Mouse (Mus musculus) stomach, embryonic 15.5 days (tissue): ENCODE results near the gene Vwa8. TPM values are rescaled to one million over a fixed set of nuclear protein-coding genes. Genes with fewer than 3 reads are reported as not detected.
"Not testable (repeated sequence)": the region's sequence is repeated elsewhere in the genome, so short reads cannot be mapped to it uniquely, and the experiment has no call there.

ENCODE experiments used
- ATAC-seq: fragments of 200-750 bp; cut with Nextera tagmentation; 2 replicates; pipeline ENCODE4 v1.8.0; 2017; ENCODE audit warnings: low read depth, moderate number of reproducible peaks, moderate TSS enrichment; ENCODE audit not compliant: insufficient read depth, low FRiP score
- H3K27ac ChIP-seq: fragments of 300-500 bp; sonication (generic); 2 replicates; pipeline ENCODE4 v1.5.1; 2015; ENCODE audit warnings: mild to moderate bottlenecking, inconsistent platforms
- H3K27me3 ChIP-seq: fragments of 300-500 bp; sonication (generic); replicated peaks from 2 replicates; pipeline ENCODE4 v1.6.1; 2015; ENCODE audit warnings: inconsistent platforms
- H3K36me3 ChIP-seq: fragments of 300-500 bp; sonication (generic); 2 replicates; pipeline ENCODE4 v1.6.1; 2015; ENCODE audit warnings: inconsistent platforms
- H3K4me1 ChIP-seq: fragments of 300-500 bp; sonication (generic); 2 replicates; pipeline ENCODE4 v1.6.1; 2015; ENCODE audit warnings: inconsistent platforms
- H3K4me2 ChIP-seq: fragments of 300-500 bp; sonication (generic); 2 replicates; pipeline ENCODE4 v1.6.1; 2015; ENCODE audit warnings: mild to moderate bottlenecking, inconsistent platforms
- H3K4me3 ChIP-seq: fragments of 300-500 bp; sonication (generic); replicated peaks from 2 replicates; pipeline ENCODE4 v1.5.1; 2015; ENCODE audit warnings: inconsistent platforms
- H3K9ac ChIP-seq: fragments of 300-500 bp; sonication (generic); 2 replicates; pipeline ENCODE4 v1.6.1; 2015; ENCODE audit warnings: inconsistent platforms
- H3K9me3 ChIP-seq: fragments of 300-500 bp; sonication (generic); 2 replicates; pipeline ENCODE4 v1.6.1; 2016; ENCODE audit warnings: inconsistent platforms
- WGBS: fragments of 180-500 bp; shearing (Covaris S2); methylation state at CpG from one replicate; pipeline ENCODE4 v1.1.7; 2015; 5-methylcytosine and 5-hydroxymethylcytosine counted together
- polyA plus RNA-seq: library from polyadenylated mRNA; unstranded; fragments of >200 nt; fragmentation: Nextera tagmentation; extraction: Ambion mirVana; gene quantifications from 2 replicates; pipeline ENCODE4 v1.2.1, GENCODE M21; 2015

Gene Vwa8
- polyA plus RNA-seq, 1 experiment from 2014 or later: 11.0 TPM

DNA sequence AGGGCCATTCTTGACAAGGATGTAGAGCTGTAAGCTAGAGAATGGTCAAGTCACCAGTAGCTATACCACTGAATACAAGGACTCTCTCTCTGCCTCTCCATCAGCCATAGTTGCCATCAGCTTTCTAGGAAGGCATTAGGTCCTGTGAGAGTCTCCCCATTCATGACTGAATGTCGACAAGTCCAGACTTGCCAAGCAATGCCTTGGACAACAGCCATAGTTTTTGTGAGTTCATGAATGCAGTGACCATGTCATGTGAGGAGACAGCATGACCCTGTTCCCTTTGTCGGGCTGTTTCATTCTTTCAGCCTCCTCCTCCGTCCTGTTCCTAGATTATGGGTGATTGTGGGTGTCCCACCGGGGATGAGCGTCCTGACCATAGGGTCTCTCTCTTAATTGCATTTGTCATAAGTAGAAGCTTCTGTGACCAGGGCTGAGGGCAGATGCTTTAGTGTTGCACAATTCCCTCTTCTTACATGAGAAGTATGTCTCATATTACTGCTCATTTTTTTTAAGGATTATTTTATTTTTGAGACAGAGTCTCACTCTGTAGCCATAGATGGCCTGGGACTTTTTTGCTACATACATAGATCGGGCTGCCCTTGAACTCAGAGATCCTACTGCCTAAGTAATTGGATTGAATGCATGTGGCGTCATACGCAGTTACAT is 37.8 kb downstream of the Vwa8 start:
- Histone ChIP-seq H3K9me3 (no peaks in the 10 kb centered on the region), H3K27me3 (no peaks in the 10 kb centered on the region), H3K36me3 (no peaks in the 10 kb centered on the region), H3K9ac (no peak overlapping the region), H3K27ac (no peak overlapping the region), H3K4me2 (no peak overlapping the region), H3K4me3 (no peak overlapping the region), H3K4me1 (no peaks in the 10 kb centered on the region)
- no peak for ATAC-seq
- WGBS: 89% methylated on average over 8 of the region's 8 CpGs

DNA sequence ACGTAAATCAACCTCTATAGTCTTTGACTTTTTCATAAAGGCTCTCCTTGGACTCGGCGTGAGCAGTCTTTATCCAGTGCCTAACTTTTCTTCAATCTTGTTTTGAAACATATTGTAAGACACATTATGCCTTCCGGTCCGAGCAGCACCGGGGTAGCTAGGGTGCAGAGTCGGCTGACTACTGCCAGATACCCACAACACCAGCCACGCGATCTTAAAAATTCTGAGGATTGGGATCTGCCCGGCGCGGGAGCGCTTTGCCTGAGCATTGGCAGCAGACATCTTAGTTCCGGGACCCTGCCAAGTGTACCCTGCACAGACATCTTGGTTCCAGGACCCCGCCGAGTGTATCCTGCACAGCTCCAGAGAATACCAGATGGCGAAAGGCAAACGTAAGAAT is 38.6 kb downstream of the Vwa8 start:
- not testable (repeated sequence) for H3K4me1 ChIP-seq, H3K4me3 ChIP-seq, H3K27ac ChIP-seq, H3K36me3 ChIP-seq, H3K9ac ChIP-seq, H3K9me3 ChIP-seq, H3K4me2 ChIP-seq, ATAC-seq, H3K27me3 ChIP-seq
- WGBS: 96% methylated on average over 18 of the region's 18 CpGs

DNA sequence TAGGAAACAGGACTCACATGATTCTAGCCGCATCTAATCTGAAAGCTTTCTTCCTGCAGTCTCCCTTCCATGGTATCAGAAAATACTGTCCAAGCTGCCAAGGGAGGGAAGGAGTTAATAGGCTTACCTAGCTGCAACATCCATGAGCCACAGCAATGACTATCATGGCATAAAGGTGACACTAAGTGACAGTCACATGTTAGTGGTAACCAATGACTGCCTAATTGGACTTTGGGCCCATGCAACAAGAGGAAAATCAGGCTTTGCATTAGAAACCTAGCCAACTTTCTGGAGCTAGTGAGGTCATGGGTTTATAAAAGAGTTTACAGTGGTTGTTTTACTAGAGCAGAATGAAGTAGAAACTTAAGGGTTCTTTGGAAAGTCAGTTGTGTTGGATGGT is 46.6 kb downstream of the Vwa8 start:
- H3K4me1 ChIP-seq: no peaks in the 10 kb centered on the region
- no peak for ATAC-seq
- no peak overlapping the region for H3K27ac ChIP-seq
- H3K27me3 ChIP-seq: no peaks in the 10 kb centered on the region
- H3K9ac ChIP-seq: no peak overlapping the region
- H3K4me3 ChIP-seq: no peak overlapping the region
- H3K9me3 ChIP-seq: no peaks in the 10 kb centered on the region
- H3K36me3 ChIP-seq: no peaks in the 10 kb centered on the region
- no peak overlapping the region for H3K4me2 ChIP-seq
- WGBS: 96% methylated on average over 1 of the region's 1 CpGs

DNA sequence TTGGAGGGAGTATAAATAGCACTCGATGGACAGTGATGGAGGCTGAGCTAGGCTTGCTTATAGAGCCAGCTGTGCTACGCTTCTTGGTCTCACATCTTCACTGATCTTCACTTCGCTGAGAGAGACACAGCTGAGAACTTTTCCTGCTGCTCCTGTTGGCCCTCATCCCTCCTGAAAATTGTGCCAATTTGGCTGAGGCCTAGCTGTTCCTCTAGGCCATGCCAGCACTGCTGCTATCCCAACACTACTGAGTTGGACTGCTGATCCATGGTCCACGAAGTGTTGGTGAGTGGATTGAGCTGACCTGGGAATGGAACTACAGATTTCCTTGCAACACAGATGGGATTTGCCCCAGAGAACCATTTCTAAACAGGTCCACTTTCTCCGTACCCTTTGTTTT is 47.4 kb downstream of the Vwa8 start:
- Histone ChIP-seq H3K27ac (no peak overlapping the region), H3K4me2 (no peak overlapping the region), H3K9me3 (no peaks in the 10 kb centered on the region), H3K4me3 (no peak overlapping the region), H3K4me1 (no peaks in the 10 kb centered on the region), H3K36me3 (no peaks in the 10 kb centered on the region), H3K27me3 (no peaks in the 10 kb centered on the region), H3K9ac (no peak overlapping the region)
- ATAC-seq: no peak
- WGBS: 84% methylated on average over 5 of the region's 5 CpGs

DNA sequence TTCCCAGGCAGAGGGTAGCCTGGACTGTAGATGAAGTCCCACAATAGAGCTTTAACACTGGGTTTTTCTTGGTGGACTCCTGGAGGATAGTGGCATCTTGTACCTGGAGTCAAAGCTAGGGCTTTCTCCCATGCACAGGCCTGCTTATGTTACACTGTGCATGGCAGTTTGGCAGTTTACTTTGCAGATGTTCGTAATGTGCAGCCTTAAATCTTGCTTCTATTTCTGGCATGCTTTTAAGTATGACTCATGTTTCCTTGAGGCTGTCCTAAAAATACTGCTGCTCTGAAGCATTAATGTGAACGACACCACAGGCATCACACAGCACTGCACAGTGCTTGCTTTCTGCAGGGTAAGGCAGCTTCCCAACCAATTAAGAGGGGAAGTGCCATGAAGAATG is 51.9 kb downstream of the Vwa8 start:
- no peaks in the 10 kb centered on the region for H3K9me3 ChIP-seq
- WGBS: 10% methylated on average over 2 of the region's 2 CpGs
- no peak overlapping the region for H3K4me3 ChIP-seq
- ATAC-seq: peak; percentile 68; the same call in 1 of the 2 replicates
- no peaks in the 10 kb centered on the region for H3K4me1 ChIP-seq
- H3K27ac ChIP-seq: no peak overlapping the region
- H3K36me3 ChIP-seq: no peaks in the 10 kb centered on the region
- H3K4me2 ChIP-seq: no peak overlapping the region
- no peaks in the 10 kb centered on the region for H3K27me3 ChIP-seq
- no peak overlapping the region for H3K9ac ChIP-seq

DNA sequence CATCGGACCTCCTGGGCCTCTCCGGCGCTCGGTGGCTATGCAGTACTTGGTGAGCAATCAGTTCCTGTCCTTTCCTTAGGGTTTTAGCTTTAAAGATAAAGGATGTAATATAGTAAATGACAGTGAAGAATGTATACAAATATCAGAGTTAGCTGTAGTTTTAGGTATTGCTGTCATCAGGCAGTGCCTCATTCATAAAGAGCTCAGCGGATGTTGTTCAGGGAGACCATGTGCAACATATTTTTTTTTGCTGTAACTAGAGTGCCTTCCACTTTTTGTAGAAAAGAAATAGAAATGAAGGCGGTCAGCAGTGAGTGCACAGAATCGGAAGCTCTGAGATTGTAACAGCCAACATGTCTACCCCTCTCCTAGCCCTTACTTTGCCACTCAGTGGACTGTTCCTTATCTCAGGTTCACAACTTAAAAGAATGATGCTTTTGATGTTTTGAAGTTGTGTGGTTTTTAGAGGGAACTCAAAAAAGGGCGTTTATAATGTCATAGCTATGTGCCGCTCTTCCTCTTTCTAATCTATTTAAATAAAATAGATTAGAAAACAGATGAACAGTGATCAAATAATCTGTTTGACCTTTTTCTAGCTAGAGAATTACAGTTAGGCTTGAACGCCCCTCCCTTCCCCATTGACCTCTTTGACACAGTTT is 59.5 kb downstream of the Vwa8 start:
- ATAC-seq: no peak
- no peak overlapping the region for H3K4me2 ChIP-seq
- H3K9ac ChIP-seq: no peak overlapping the region
- H3K9me3 ChIP-seq: no peaks in the 10 kb centered on the region
- WGBS: 85% methylated on average over 10 of the region's 10 CpGs
- no peaks in the 10 kb centered on the region for H3K27me3 ChIP-seq
- no peak overlapping the region for H3K27ac ChIP-seq
- no peaks in the 10 kb centered on the region for H3K36me3 ChIP-seq
- H3K4me3 ChIP-seq: no peak overlapping the region
- no peaks in the 10 kb centered on the region for H3K4me1 ChIP-seq

DNA sequence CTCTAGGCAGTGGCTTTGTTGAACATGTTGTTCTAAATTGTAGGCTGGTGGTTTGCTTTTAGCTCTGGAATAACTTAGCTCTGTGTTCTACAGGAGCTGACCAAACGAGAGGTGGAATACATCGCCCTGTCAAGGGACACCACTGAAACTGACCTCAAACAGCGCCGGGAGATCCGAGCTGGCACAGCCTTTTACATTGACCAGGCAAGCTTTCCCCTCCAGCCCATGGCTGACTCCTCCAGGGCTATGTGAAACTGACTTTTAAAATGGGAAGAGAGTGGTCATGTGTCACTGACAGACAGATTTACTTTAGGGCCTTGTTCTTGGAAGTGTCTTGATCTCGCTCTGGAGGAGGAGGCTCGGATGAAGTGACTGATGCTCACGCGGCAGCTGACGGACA is 63.2 kb downstream of the Vwa8 start:
- H3K4me2 ChIP-seq: no peak overlapping the region
- H3K27me3 ChIP-seq: no peaks in the 10 kb centered on the region
- H3K27ac ChIP-seq: no peak overlapping the region
- no peaks in the 10 kb centered on the region for H3K36me3 ChIP-seq
- H3K4me1 ChIP-seq: no peaks in the 10 kb centered on the region
- no peaks in the 10 kb centered on the region for H3K9me3 ChIP-seq
- H3K9ac ChIP-seq: no peak overlapping the region
- WGBS: 77% methylated on average over 10 of the region's 10 CpGs
- H3K4me3 ChIP-seq: no peak overlapping the region
- no peak for ATAC-seq

DNA sequence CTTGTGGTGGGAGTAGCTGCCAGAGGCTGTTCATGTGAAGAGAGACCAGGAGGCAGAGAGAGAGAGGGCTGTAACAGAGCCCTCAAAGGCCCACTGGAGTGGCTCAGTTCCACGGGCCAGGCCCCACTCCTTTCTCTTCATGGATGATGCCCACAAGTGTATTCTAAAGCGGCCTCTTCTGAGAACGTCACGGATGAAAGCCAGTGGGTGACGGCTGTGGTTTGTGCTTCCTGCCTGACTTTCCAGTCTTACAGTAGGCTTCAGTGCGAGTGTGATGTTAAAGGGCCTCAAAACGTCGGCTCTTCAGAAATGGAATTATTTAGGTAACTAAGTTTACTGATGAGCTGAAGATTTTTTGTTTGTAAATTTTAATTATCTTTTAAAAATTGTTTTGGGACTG is 65.3 kb downstream of the Vwa8 start:
- no peak overlapping the region for H3K9ac ChIP-seq
- H3K4me1 ChIP-seq: no peaks in the 10 kb centered on the region
- no peaks in the 10 kb centered on the region for H3K27me3 ChIP-seq
- no peak for ATAC-seq
- no peak overlapping the region for H3K27ac ChIP-seq
- no peak overlapping the region for H3K4me3 ChIP-seq
- H3K36me3 ChIP-seq: no peaks in the 10 kb centered on the region
- no peak overlapping the region for H3K4me2 ChIP-seq
- 85% methylated on average over 8 of the region's 8 CpGs for WGBS
- H3K9me3 ChIP-seq: no peaks in the 10 kb centered on the region

DNA sequence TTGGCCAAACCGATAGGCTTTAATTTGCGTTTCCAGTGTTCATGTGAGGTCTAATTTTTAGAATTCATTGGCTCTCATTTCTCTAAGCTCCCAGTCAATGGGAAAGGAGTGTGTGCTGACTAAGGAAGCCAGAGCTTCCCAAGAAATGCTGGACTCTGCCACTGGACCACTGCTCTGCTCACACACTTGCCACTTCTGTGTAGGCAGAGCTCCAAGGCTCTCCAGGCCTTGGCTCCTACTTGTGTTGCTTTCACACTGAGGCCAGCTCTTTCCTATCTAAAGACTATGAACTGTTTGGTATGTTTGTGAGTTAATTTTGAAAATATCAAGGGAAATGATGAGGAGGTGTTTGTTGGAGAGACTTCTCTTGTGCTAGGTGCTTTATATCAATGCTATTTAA is 67.8 kb downstream of the Vwa8 start:
- WGBS: 96% methylated on average over 2 of the region's 2 CpGs

DNA sequence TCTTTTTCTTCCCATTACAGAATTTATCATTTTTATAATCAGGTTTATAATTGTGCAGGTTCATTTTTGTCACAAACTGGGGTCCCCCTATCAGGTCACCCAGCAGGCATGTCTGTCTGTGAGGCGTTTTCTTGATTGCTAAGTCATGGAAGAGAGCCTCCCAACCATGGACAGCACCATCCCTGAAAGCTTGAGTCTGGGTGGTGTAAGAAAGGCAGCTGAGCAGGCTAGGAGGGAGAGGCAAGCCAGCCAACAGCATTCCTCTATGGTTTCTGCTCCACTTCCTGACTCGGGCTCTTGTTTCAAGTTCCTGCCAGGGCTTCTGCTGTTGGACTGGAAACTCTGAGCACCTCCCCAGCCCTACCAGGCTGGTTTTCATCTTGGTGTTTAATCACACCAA is 72.4 kb downstream of the Vwa8 start:
- no peak overlapping the region for H3K27ac ChIP-seq
- H3K4me2 ChIP-seq: no peak overlapping the region
- no peak overlapping the region for H3K9ac ChIP-seq
- no peaks in the 10 kb centered on the region for H3K36me3 ChIP-seq
- H3K9me3 ChIP-seq: no peaks in the 10 kb centered on the region
- H3K27me3 ChIP-seq: no peaks in the 10 kb centered on the region
- 49% methylated on average over 2 of the region's 2 CpGs for WGBS
- H3K4me3 ChIP-seq: no peak overlapping the region
- ATAC-seq: no peak
- no peaks in the 10 kb centered on the region for H3K4me1 ChIP-seq

More for the DNA sequence above, 67.8 kb downstream of the Vwa8 start:
- Histone ChIP-seq H3K36me3 (no peaks in the 10 kb centered on the region), H3K27me3 (no peaks in the 10 kb centered on the region), H3K27ac (no peak overlapping the region), H3K9ac (no peak overlapping the region), H3K4me2 (no peak overlapping the region), H3K4me3 (no peak overlapping the region), H3K4me1 (no peaks in the 10 kb centered on the region), H3K9me3 (no peaks in the 10 kb centered on the region)
- ATAC-seq: no peak

DNA sequence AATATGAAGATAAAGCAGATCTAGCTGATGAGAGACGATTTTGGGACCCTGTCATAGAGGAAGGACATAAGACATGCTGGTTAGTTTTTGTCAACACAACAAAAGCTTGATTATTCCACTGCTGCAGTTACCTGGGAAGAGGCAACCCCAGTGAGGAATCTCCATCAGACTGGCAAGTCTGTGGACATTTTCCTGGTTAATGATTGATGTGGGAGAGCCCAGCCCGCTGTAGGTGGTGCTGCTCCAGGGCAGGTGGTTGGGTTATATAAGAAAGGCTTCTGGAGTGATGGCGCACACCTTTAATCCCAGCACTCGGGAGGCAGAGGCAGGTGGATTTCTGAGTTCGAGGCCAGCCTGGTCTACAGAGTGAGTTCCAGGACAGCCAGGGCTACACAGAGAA is 74.8 kb downstream of the Vwa8 start:
- no peak for ATAC-seq
- no peak overlapping the region for H3K27ac ChIP-seq
- H3K9me3 ChIP-seq: no peaks in the 10 kb centered on the region
- no peaks in the 10 kb centered on the region for H3K4me1 ChIP-seq
- no peak overlapping the region for H3K4me2 ChIP-seq
- H3K36me3 ChIP-seq: no peaks in the 10 kb centered on the region
- WGBS: 83% methylated on average over 5 of the region's 5 CpGs
- no peak overlapping the region for H3K9ac ChIP-seq
- no peaks in the 10 kb centered on the region for H3K27me3 ChIP-seq
- H3K4me3 ChIP-seq: no peak overlapping the region

DNA sequence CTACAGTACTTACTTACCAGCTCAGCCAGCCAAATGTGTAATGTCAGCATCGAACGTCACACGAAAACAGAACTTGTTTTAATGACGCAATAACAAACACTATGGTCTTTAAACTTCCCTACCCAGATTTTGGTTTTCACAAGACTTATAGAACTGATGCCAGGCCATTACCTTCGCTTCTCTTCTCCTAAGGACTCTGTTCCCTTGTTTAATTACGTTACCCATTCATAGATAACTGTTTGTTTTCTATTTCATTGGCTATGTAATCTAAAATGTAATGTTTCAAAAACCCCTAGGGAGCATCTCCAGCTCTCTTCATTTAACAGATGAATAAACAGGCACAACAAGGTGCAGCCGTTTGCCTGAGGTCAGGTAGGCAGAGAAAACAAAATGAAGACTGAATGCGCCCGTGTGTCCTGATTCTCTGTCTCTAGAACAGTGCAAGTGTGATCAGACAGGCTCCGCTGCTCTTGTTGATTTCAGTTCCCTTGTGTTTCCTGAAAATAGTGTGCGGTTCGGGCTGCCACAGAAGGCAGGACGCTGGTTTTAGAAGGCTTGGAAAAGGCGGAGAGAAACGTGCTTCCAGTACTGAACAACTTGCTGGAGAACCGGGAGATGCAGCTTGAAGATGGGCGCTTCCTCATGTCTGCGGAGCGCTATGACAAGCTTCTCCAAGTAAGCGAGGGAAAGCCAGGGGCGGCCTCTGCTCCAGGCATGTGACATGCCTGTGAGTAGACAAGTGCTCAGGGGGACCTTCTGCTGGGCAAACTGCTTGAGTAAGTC is 76.1 kb downstream of the Vwa8 start:
- H3K4me2 ChIP-seq: no peak overlapping the region
- H3K9me3 ChIP-seq: no peaks in the 10 kb centered on the region
- no peak overlapping the region for H3K4me3 ChIP-seq
- H3K9ac ChIP-seq: no peak overlapping the region
- no peak for ATAC-seq
- no peaks in the 10 kb centered on the region for H3K27me3 ChIP-seq
- no peaks in the 10 kb centered on the region for H3K4me1 ChIP-seq
- no peak overlapping the region for H3K27ac ChIP-seq
- no peaks in the 10 kb centered on the region for H3K36me3 ChIP-seq
- WGBS: 85% methylated on average over 21 of the region's 21 CpGs
